Mouse (Mus musculus) testis, adult 2 months (tissue): ENCODE measurements at regions not wholly inside any gene's neighbourhood (a gene's known extent, or its start where the extent isn't known, plus 50 kb on each side); places are given as distances from the start of the nearest gene placed in this dataset.

Source experiments
- CTCF ChIP-seq: fragments of 200-500 bp; IDR thresholded peaks from 2 replicates; pipeline ENCODE4 v1.5.1; 2012; ENCODE audit warnings: low read depth, mild to moderate bottlenecking, inconsistent platforms, low read length, moderate library complexity; ENCODE audit not compliant: control insufficient read depth, insufficient read depth, insufficient replicate concordance
- POLR2A ChIP-seq: fragments of 200-500 bp; IDR thresholded peaks from 2 replicates; pipeline ENCODE4 v1.6.1; 2012; ENCODE audit warnings: low read depth, mild to moderate bottlenecking, inconsistent platforms, low read length, moderate library complexity; ENCODE audit not compliant: control insufficient read depth

DNA sequence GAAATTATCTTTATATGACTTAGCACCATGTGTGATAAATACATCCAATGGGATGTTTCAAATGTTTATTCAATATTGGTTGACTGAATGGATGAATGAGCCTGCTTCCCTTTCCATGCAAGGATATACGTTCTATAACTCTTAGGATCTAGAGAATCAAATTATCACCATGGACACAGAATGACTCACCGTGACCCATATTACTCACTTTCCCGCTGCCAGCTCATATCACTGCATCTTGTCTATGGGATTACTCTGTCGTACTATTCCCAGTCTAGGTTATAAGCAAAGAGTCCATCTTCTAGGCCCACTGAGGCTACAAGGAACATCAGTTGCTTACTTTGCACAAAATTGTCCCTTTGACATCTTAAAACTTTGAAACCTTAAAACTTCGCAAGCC lies 141.0 kb upstream of the Thbs1 start:
- TF ChIP-seq CTCF (no peak), POLR2A (no peak)
